Mouse (Mus musculus): ENCODE measurements at regions not wholly inside any gene's neighbourhood (a gene's known extent, or its start where the extent isn't known, plus 50 kb on each side); places are given as distances from the start of the nearest gene placed in this dataset.

GRCm38 (mm10) chr13:111030111-111030510, 224.7 kb upstream of the Actbl2 start:
- no peak for DNase-seq

- no peak for DNase-seq
Measured at GRCm38 (mm10) chr13:111031633-111032032, 223.2 kb upstream of the Actbl2 start.

GRCm38 (mm10) chr13:111043637-111044036, 211.2 kb upstream of the Actbl2 start:
- no peak for DNase-seq

DNA sequence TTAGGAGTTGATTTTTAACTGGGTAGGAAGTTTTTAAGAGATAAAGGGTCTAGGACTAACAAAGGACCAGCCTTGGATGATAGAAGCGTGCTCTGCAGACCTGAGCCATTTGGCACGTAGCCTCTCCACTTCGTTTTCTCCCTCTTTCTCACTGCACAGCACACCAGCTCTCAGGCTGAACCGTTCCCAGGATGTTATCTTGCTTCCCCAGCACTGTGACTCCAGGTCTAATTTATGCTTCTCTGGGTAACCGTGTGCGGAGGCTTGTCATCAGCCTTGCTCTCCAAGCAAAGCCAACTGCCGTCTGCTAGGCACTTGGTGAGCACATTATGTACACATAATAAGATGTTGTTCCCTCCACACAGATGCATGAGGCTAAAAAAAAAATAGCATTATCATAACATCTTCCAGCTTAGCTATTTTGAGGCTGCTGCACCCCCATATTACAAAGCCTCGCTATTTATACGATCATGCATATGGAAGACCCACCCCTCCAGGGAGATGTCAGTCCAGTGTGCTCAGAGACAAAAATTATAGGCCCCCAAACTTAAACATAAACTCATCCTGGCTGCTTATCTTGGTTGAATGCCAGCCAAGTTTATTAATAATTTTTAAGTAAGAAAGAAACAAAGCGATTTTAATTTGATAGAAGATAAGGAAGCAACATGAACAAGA, 210.3 kb upstream of the Actbl2 start:
- DNase-seq = no peak

DNA sequence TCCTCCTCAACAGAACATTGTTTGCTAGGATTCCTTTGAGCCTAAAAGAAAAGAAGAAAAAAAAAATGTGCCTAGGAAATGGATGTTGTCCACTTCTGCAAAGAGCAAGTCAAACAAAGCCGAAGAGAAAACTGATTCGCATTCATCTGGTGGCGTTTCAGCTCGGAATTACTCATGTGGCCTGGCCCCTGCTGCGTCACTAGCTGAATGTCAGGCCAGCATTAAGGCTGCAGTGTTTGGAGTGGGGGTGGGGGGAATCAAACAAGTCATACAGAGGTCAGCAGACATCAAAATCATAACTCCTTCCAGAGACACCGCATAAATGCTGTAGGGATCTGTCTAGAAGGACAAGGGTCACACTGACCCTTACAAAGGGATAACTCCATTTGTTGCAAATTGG, 204.7 kb upstream of the Actbl2 start:
- DNase-seq = peak; percentile 20 to 48

DNA sequence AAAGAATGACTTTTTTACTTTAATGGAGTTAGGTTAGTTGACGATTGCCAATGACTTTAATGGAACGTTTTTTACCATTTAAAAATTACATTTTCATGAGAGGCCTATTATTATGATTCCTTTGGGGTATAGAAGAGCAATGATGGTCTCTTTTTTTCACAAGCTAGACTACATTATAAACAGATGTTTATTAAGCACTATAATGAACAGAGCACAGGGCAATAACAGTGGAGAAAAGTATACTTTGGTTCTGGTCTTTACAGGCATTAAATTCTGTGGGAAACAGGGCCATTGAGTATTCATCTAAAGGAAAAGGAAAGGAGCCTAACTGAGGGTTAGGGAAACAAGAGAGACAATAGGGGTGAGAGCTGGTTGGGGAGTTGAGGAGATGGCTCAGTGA, 199.0 kb upstream of the Actbl2 start:
- DNase-seq = no peak

- no peak for DNase-seq
Measured at GRCm38 (mm10) chr13:111087753-111088152, 167.1 kb upstream of the Actbl2 start.

DNA sequence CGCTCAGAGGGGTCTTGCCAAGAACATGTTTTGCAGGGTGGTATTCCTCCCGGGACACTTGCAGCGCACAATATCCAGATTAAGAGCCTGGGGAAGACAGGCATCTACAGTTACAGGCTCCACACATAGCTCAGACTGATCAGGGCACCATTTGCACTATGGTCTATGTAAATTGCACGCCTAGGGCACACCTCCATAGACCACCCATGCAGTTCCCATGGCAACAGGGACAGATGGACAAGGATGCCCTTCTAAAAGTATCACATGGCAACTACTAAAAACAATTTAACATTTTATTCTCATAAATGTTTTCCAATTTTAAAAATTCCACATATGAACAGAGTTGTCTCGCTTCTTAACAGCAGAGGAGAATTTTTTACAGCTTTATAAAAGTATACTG, 158.7 kb upstream of the Actbl2 start:
- no peak for DNase-seq

- no peak for DNase-seq
Measured at GRCm38 (mm10) chr13:111097336-111097735, 157.5 kb upstream of the Actbl2 start.

DNA sequence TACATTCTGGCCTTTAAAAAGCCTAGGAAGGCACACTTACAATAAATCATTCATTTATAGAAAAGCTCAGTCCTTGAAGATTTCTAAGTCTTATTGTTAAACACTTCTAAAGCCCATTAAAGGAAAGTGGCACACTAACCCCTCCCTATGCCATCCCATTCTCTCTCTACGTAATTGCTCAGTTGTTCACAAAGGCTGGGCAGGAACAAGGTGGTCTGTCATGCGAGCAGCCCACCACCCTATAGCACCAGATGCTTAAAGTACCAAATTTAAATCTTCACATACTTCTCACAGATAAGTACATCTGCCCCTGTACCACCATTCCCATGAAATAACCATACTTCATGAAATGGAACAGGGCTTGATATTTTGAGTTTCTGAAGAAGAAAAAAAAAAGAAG, 156.1 kb upstream of the Actbl2 start:
- DNase-seq = no peak

- peak in 1 of 2 experiments; percentile 2 for DNase-seq
Measured at GRCm38 (mm10) chr13:111099252-111099651, 155.6 kb upstream of the Actbl2 start.

GRCm38 (mm10) chr13:111100448-111100847, 154.4 kb upstream of the Actbl2 start:
- DNase-seq = no peak

DNA sequence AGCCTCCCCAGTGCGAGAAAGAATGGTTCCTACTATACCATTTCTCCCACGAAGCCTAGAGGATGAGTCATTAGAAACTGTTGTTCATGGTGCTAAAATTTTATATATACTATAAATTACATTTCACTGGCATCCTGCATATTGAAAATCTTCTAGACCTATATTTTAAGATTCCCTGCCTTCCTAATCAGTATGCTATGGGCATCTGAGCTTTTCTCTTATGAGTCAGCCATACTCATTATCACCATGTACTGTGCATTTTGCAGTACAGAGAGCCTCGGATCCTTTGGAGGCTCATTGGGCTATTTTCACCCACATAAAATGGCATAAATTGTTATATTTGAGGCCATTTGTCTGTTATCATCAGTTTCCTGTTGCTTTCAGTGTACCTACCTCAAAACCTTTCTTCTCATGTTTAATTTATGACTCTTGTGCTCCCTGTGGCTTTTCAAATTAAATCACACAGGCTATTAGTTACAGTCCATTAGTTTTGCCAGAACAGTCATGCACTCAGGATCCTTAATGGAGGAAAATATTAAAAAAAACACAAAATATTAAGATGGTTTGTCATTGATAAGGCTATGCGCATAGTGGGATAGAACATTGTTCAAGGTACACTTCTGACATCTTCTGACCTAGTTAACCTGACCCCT, 150.1 kb upstream of the Actbl2 start:
- no peak for DNase-seq

DNA sequence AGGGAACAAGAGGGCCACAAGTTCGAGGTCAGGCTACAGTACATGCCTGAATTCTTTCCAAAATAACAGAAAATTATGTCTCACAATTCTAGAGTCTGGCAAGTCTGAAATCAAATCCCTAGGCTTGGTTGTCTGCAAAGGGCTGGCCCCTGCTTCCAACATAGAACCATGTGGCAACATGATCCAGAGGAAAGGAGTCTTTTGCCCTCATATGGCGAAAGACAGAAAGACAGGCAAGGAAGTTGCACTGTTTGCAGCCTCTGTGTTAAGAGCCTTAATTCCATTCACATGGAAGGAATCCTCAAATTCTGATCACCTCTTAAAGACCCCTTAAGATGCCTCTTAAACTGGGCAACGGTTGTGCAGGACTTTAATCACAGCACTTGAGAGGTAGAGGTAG, 123.7 kb upstream of the Actbl2 start:
- no peak for DNase-seq

GRCm38 (mm10) chr13:111136392-111136791, 118.4 kb upstream of the Actbl2 start:
- no peak for DNase-seq

- DNase-seq = no peak
Measured at GRCm38 (mm10) chr13:111142757-111143420, 111.9 kb upstream of the Actbl2 start.

- no peak for DNase-seq
Measured at GRCm38 (mm10) chr13:111144721-111145120, 110.1 kb upstream of the Actbl2 start.

DNA sequence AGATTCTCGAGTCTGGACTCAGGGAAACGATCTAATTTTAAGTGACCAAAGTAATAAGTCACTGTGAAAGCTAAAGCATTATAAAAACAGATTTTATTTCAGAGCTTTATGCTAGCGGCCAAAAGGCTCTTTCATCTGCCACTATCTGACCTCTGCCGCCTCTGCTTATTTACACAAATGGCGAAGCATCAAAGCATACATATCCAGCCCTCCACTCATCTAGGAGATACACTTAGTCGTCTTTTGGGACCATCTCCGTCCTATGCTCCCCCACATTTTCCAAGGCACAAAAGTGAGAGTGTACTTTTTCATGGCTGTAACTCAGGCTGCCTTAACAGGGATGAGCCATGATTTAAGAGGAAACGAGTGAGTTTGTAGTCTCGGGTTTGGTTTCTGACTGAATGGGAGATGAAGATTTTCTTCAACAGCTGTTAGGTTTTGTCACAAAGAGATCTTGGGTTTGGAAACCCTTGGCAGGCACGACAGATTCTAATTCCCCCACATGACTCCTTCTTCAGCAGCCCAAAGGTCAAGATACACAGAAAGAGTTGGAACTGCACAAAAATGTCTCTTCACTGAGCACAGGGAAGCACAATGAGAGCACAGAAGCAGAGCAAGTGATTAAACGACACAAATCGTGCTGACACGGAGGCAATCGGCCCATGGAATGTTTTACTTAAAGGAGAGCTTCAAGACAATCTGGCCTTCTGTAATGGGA, 96.7 kb upstream of the Actbl2 start:
- DNase-seq = no peak

DNA sequence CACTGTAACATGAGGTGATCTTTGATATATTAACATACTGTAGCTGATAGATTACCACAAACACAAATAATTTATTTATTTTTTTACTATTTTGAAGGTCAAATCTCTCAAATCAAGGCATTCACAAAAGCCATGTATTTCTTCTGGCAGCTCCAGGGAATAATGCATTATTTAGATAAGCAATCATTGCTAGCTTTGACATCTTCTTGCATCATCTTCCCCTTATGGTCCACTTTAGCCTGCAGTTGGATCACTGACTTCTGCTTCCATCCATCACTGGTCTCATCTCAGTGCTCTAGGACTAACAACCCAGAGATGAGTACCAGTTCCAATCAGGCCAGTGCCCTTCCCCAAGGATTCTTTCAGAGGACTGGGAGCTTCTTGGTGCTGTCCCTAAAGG, 95.3 kb upstream of the Actbl2 start:
- no peak for DNase-seq

- DNase-seq = no peak
Measured at GRCm38 (mm10) chr13:111165538-111165937, 89.3 kb upstream of the Actbl2 start.

- no peak for DNase-seq
Measured at GRCm38 (mm10) chr13:111170269-111171165, 84.3 kb upstream of the Actbl2 start.

GRCm38 (mm10) chr13:111179186-111179585, 75.6 kb upstream of the Actbl2 start:
- DNase-seq = no peak
